Mouse (Mus musculus) thymus, postnatal 0 days (tissue): ENCODE measurements around the gene Hoxa3. TPM values are rescaled to one million over a fixed set of nuclear protein-coding genes. Genes with fewer than 3 reads are reported as not detected.

ENCODE experiments used
- DNase-seq: peaks from one replicate; pipeline ENCODE4 v3.0.0-alpha.2; 2015; ENCODE audit warnings: low spot score
- polyA plus RNA-seq: library from polyadenylated mRNA; unstranded; fragments of >200 nt; fragmentation: Nextera tagmentation; extraction: Ambion mirVana; gene quantifications from 2 replicates; pipeline ENCODE4 v1.2.1, GENCODE M21; 2015

Gene Hoxa3
- polyA plus RNA-seq, 1 experiment from 2014 or later: 1.1 TPM

GRCm38 (mm10) chr6:52232984-52233545 is 19.9 kb upstream of the Hoxa3 start:
- DNase-seq: no peak

GRCm38 (mm10) chr6:52232568-52232965 is 19.4 kb upstream of the Hoxa3 start:
- no peak for DNase-seq

- no peak for DNase-seq
Measured at GRCm38 (mm10) chr6:52231885-52232567, 18.9 kb upstream of the Hoxa3 start.

GRCm38 (mm10) chr6:52230516-52231165 is 17.5 kb upstream of the Hoxa3 start, which contains the start of gene Hoxa9:
Gene Hoxa9 (minus strand): TSS chr6:52231089.
- DNase-seq: no peak

- DNase-seq: no peak
Measured at GRCm38 (mm10) chr6:52229558-52230416, 16.7 kb upstream of the Hoxa3 start.

- DNase-seq: no peak
Measured at GRCm38 (mm10) chr6:52228475-52229465, 15.6 kb upstream of the Hoxa3 start.

GRCm38 (mm10) chr6:52227470-52228222 is 14.5 kb upstream of the Hoxa3 start:
- no peak for DNase-seq

- DNase-seq: no peak
Measured at GRCm38 (mm10) chr6:52226569-52227257, 13.6 kb upstream of the Hoxa3 start.

- no peak for DNase-seq
Measured at GRCm38 (mm10) chr6:52225612-52226568, 12.8 kb upstream of the Hoxa3 start.

- DNase-seq: no peak
Measured at GRCm38 (mm10) chr6:52224895-52225611, 11.9 kb upstream of the Hoxa3 start.

GRCm38 (mm10) chr6:52223939-52224760 is 11.0 kb upstream of the Hoxa3 start:
- DNase-seq: no peak

GRCm38 (mm10) chr6:52222729-52223128 is 9.6 kb upstream of the Hoxa3 start:
- DNase-seq: no peak

- no peak for DNase-seq
Measured at GRCm38 (mm10) chr6:52221993-52222685, 9.0 kb upstream of the Hoxa3 start.

- DNase-seq: peak; percentile 83
Measured at GRCm38 (mm10) chr6:52221337-52221992, 8.3 kb upstream of the Hoxa3 start, which contains the start of gene Hoxa7. Gene Hoxa7 (minus strand): TSS chr6:52221854.

- no peak for DNase-seq
Measured at GRCm38 (mm10) chr6:52220865-52221310, 7.8 kb upstream of the Hoxa3 start.
